Mouse (Mus musculus) liver, adult 2 months (tissue): ENCODE data around the gene Cttnbp2.

Experiments
- CTCF ChIP-seq: fragments of 200-500 bp; IDR thresholded peaks from 2 replicates; pipeline ENCODE4 v1.5.1; 2011; ENCODE audit warnings: low read depth, low read length, control low read depth
- POLR2A ChIP-seq: fragments of 200-500 bp; IDR thresholded peaks from 2 replicates; pipeline ENCODE4 v1.6.1; 2011; ENCODE audit warnings: low read length, control low read depth; ENCODE audit not compliant: insufficient read depth; ENCODE audit errors: extremely low read depth

GRCm38 (mm10) chr6:18467777-18468176 is 46.9 kb downstream of the Cttnbp2 start:
- no peak for TF ChIP-seq CTCF
- no peak for TF ChIP-seq POLR2A
